Mouse (Mus musculus) lung, postnatal 0 days (tissue): ENCODE data around the gene 4933417A18Rik. TPM values are rescaled to one million over a fixed set of nuclear protein-coding genes. Genes with fewer than 3 reads are reported as not detected.

ENCODE experiments used
- ATAC-seq: fragments of 200-750 bp; cut with Nextera tagmentation; 2 replicates; pipeline ENCODE4 v1.8.0; 2017; ENCODE audit warnings: moderate library complexity
- DNase-seq: peaks from one replicate; pipeline ENCODE4 v3.0.0-alpha.2; 2016; ENCODE audit warnings: low spot score
- H3K27ac ChIP-seq: fragments of 300-500 bp; sonication (generic); 2 replicates; pipeline ENCODE4 v1.5.1; 2014; ENCODE audit warnings: antibody characterized with exemption, mild to moderate bottlenecking, low read length, mixed read lengths
- H3K27me3 ChIP-seq: fragments of 300-500 bp; sonication (generic); replicated peaks from 2 replicates; pipeline ENCODE4 v1.6.1; 2014; ENCODE audit warnings: low read length, mixed read lengths; ENCODE audit not compliant: insufficient read depth
- H3K36me3 ChIP-seq: fragments of 300-500 bp; sonication (generic); 2 replicates; pipeline ENCODE4 v1.6.1; 2014; ENCODE audit warnings: low read length, mixed read lengths; ENCODE audit not compliant: insufficient read depth
- H3K4me1 ChIP-seq: fragments of 300-500 bp; sonication (generic); 2 replicates; pipeline ENCODE4 v1.6.1; 2014; ENCODE audit warnings: antibody characterized with exemption, low read depth, low read length, mixed read lengths; ENCODE audit not compliant: insufficient read depth
- H3K4me2 ChIP-seq: fragments of 300-500 bp; sonication (generic); replicated peaks from 2 replicates; pipeline ENCODE4 v1.6.1; 2014; ENCODE audit warnings: low read depth, mild to moderate bottlenecking, low read length, moderate library complexity, mixed read lengths
- H3K4me3 ChIP-seq: fragments of 300-500 bp; sonication (generic); 2 replicates; pipeline ENCODE4 v1.5.1; 2014; ENCODE audit warnings: low read depth, low read length
- H3K9ac ChIP-seq: fragments of 300-500 bp; sonication (generic); replicated peaks from 2 replicates; pipeline ENCODE4 v1.6.1; 2014; ENCODE audit warnings: low read depth, mild to moderate bottlenecking
- H3K9me3 ChIP-seq: fragments of 300-500 bp; sonication (generic); 2 replicates; pipeline ENCODE4 v1.6.1; 2016; ENCODE audit warnings: low read length, mixed read lengths
- CTCF ChIP-seq: IDR thresholded peaks from 2 replicates; pipeline ENCODE4 v1.5.1; 2016; ENCODE audit warnings: antibody characterized with exemption, mild to moderate bottlenecking
- EP300 ChIP-seq: IDR thresholded peaks from 2 replicates; pipeline ENCODE4 v1.6.1; 2016; ENCODE audit warnings: antibody characterized with exemption, mild to moderate bottlenecking, control low read depth
- WGBS: fragments of 180-500 bp; shearing (Covaris S2); extraction: QIAGEN DNeasy Blood & Tissue Kit; methylation state at CpG from one replicate; pipeline ENCODE4 v1.1.7; 2014; 5-methylcytosine and 5-hydroxymethylcytosine counted together
- polyA plus RNA-seq: library from polyadenylated mRNA; unstranded; fragments of >200 nt; fragmentation: Nextera tagmentation; extraction: Ambion mirVana; gene quantifications from 2 replicates; pipeline ENCODE4 v1.2.1, GENCODE M21; 2015

The 4933417A18Rik gene
- polyA plus RNA-seq, 1 experiment from 2014 or later: not detected

GRCm38 (mm10) chr13:34993085-34993484 is 68.9 kb downstream of the 4933417A18Rik start:
- Histone ChIP-seq H3K4me2 (peak overlapping the region; percentile 71), H3K9me3 (no peaks in the 10 kb centered on the region), H3K36me3 (peaks cover 7% of the 10 kb centered on the region; the same call in 1 of the 2 replicates), H3K4me1 (peaks cover 2% of the 10 kb centered on the region; the same call in 1 of the 2 replicates), H3K27ac (peak overlapping the region; percentile 96), H3K9ac (peak overlapping the region; percentile 90; the same call in 1 of the 2 replicates), H3K27me3 (no peaks in the 10 kb centered on the region), H3K4me3 (peak overlapping the region; percentile 63)
- ATAC-seq (no peak), DNase-seq (peak; percentile 12)
- 48% methylated on average over 4 of the region's 4 CpGs for whole genome bisulfite sequencing
- TF ChIP-seq EP300 (no peak), CTCF (no peak)

GRCm38 (mm10) chr13:34993595-34993982 is 69.4 kb downstream of the 4933417A18Rik start:
- H3K27ac ChIP-seq: peak overlapping the region; percentile 96
- no peak for TF ChIP-seq CTCF
- TF ChIP-seq EP300: no peak
- peak overlapping the region; percentile 71 for H3K4me2 ChIP-seq
- H3K27me3 ChIP-seq: no peaks in the 10 kb centered on the region
- peaks cover 2% of the 10 kb centered on the region; the same call in 1 of the 2 replicates for H3K4me1 ChIP-seq
- no peak for DNase-seq
- 0 out of 2 replicates have a peak, but pooled peaks cover 4% of the 10 kb centered on the region for H3K36me3 ChIP-seq
- no peaks in the 10 kb centered on the region for H3K9me3 ChIP-seq
- H3K9ac ChIP-seq: peak overlapping the region; percentile 90
- H3K4me3 ChIP-seq: peak overlapping the region; percentile 63
- WGBS: under 1% methylated on average over 22 of the region's 22 CpGs
- peak; percentile 42 for ATAC-seq

GRCm38 (mm10) chr13:34993983-34994811 is 70.0 kb downstream of the 4933417A18Rik start:
- peak; percentile 98 for ATAC-seq
- under 1% methylated on average over 33 of the region's 33 CpGs for WGBS
- H3K9ac ChIP-seq: peak overlapping the region; percentile 90

GRCm38 (mm10) chr13:34995925-34996324 is 71.7 kb downstream of the 4933417A18Rik start:
- WGBS: 36% methylated on average over 2 of the region's 2 CpGs
- peak; percentile 45 for DNase-seq

More at GRCm38 (mm10) chr13:34993983-34994811, 70.0 kb downstream of the 4933417A18Rik start:
- TF ChIP-seq EP300: peak; percentile 87
- no peak for TF ChIP-seq CTCF
- Histone ChIP-seq H3K27me3 (no peaks in the 10 kb centered on the region), H3K27ac (peak overlapping the region; percentile 96), H3K4me3 (peak overlapping the region; percentile 63), H3K4me2 (peak overlapping the region; percentile 71), H3K9me3 (no peaks in the 10 kb centered on the region), H3K36me3 (no peaks in the 10 kb centered on the region), H3K4me1 (peaks cover 2% of the 10 kb centered on the region; the same call in 1 of the 2 replicates)
- DNase-seq: peak; percentile 99

More at GRCm38 (mm10) chr13:34995925-34996324, 71.7 kb downstream of the 4933417A18Rik start:
- Histone ChIP-seq H3K9ac (no peak overlapping the region), H3K27ac (no peak overlapping the region), H3K4me3 (no peak overlapping the region), H3K27me3 (no peaks in the 10 kb centered on the region), H3K36me3 (no peaks in the 10 kb centered on the region), H3K4me2 (no peak overlapping the region), H3K9me3 (no peaks in the 10 kb centered on the region), H3K4me1 (peaks cover 2% of the 10 kb centered on the region; the same call in 1 of the 2 replicates)
- no peak for ATAC-seq
- TF ChIP-seq EP300 (peak; percentile 52), CTCF (no peak)

Other genes with a start within 250 kb of the 4933417A18Rik start
- gene Fam50b, start 189.6 kb upstream of the 4933417A18Rik start, polyA plus RNA-seq: 0.10 and 0.11 TPM in 2 replicates
- 61.9 and 63.5 TPM in 2 replicates for gene Prpf4b, start 49.1 kb upstream of the 4933417A18Rik start, polyA plus RNA-seq
- 1.8 and 2.1 TPM in 2 replicates for gene Fam217a, start 99 bp upstream of the 4933417A18Rik start, polyA plus RNA-seq
- 0.23 and 0.46 TPM in 2 replicates for gene Eci3, start 39.4 kb downstream of the 4933417A18Rik start, polyA plus RNA-seq
- gene Eci2, start 102.7 kb downstream of the 4933417A18Rik start, polyA plus RNA-seq: 133 and 150 TPM in 2 replicates